In genomic region chr7:25133092-25134049, GRCm38 (mm10) we compare ENCODE assay signal across 8 mouse cellular contexts. TPM values are rescaled to one million over a fixed set of nuclear protein-coding genes. Genes with fewer than 3 reads are reported as not detected.
DNase-seq lines count a peak whose midpoint lies in the region; ATAC-seq and TF ChIP-seq lines count a peak whose summit lies in the region.

No protein-coding gene starts in this region.

- peaks cover 85% of the 10 kb centered on the region for H3K27me3 ChIP-seq in embryonic facial prominence, embryonic 10.5 days (replicated peaks; ENCODE audit: low read depth, poor library complexity, severe bottlenecking)
- H3K27me3 ChIP-seq in kidney, adult 2 months (replicated peaks; ENCODE audit: control insufficient read depth, insufficient read depth, low read length) = no peaks in the 10 kb centered on the region
- peaks cover 84% of the 10 kb centered on the region for H3K27me3 ChIP-seq in limb, embryonic 12.5 days
- H3K27me3 ChIP-seq in midbrain, embryonic 14.5 days (ENCODE audit: control insufficient read depth, insufficient read depth, low read length) = no peaks in the 10 kb centered on the region; the same call in 1 of the 2 replicates

- peak; percentile 60 to 70 for DNase-seq in urinary bladder, adult 18-20 months (ENCODE audit: low spot score in 2 of 2)
- DNase-seq in urinary bladder, postnatal 10 days (ENCODE audit: low spot score) = no peak
- peak; percentile 89 for DNase-seq in embryonic facial prominence, embryonic 10.5 days (ENCODE audit: low spot score)
- DNase-seq in heart, adult 18-20 months = peak; percentile 80 to 83
- DNase-seq in kidney, adult 2 months = peak; percentile 79
- peak; percentile 96 for DNase-seq in midbrain, embryonic 14.5 days
- peak; percentile 79 to 85 for DNase-seq in spleen, adult 18-20 months

- WGBS in embryonic facial prominence, embryonic 10.5 days = 8% methylated on average over 38 of the region's 38 CpGs
- 8% methylated on average over 38 of the region's 38 CpGs for WGBS in kidney, adult 2 months
- WGBS in limb, embryonic 12.5 days = 9% methylated on average over 38 of the region's 38 CpGs
- WGBS in midbrain, embryonic 14.5 days = 6% methylated on average over 38 of the region's 38 CpGs

- H3K4me1 ChIP-seq in embryonic facial prominence, embryonic 10.5 days = peaks cover 22% of the 10 kb centered on the region
- no peaks in the 10 kb centered on the region for H3K4me1 ChIP-seq in kidney, adult 2 months (ENCODE audit: control insufficient read depth, insufficient read depth, low read length)
- peaks cover 9% of the 10 kb centered on the region; the same call in 1 of the 2 replicates for H3K4me1 ChIP-seq in limb, embryonic 12.5 days (replicated peaks)
- H3K4me1 ChIP-seq in midbrain, embryonic 14.5 days (ENCODE audit: control insufficient read depth, insufficient read depth, low read length) = peaks cover 16% of the 10 kb centered on the region

- no peak for TF ChIP-seq POLR2A in kidney, adult 2 months (IDR thresholded peaks at IDR 0.05; ENCODE audit: low read depth, low read length)

- H3K4me3 ChIP-seq in embryonic facial prominence, embryonic 10.5 days = peak overlapping the region; percentile 46
- H3K4me3 ChIP-seq in kidney, adult 2 months (ENCODE audit: insufficient read depth, low read depth, low read length) = no peak overlapping the region
- H3K4me3 ChIP-seq in limb, embryonic 12.5 days (replicated peaks) = peak overlapping the region; percentile 26
- peak overlapping the region; percentile 12; the same call in 1 of the 2 replicates for H3K4me3 ChIP-seq in midbrain, embryonic 14.5 days (replicated peaks; ENCODE audit: low read depth, low read length)

- H3K9ac ChIP-seq in limb, embryonic 12.5 days (replicated peaks) = no peak overlapping the region
- H3K9ac ChIP-seq in midbrain, embryonic 14.5 days (replicated peaks; ENCODE audit: low read length) = peak overlapping the region; percentile 24; the same call in 1 of the 2 replicates

- peak; percentile 71 for ATAC-seq in limb, embryonic 12.5 days (ENCODE audit: insufficient number of reproducible peaks, insufficient read depth, low FRiP score, low TSS enrichment, low read depth)
- ATAC-seq in midbrain, embryonic 14.5 days (ENCODE audit: low FRiP score, low TSS enrichment) = peak; percentile 82

- no peak overlapping the region for H3K27ac ChIP-seq in embryonic facial prominence, embryonic 10.5 days (replicated peaks)
- H3K27ac ChIP-seq in kidney, adult 2 months (ENCODE audit: insufficient read depth, low read depth, low read length) = no peak overlapping the region
- no peak overlapping the region for H3K27ac ChIP-seq in limb, embryonic 12.5 days
- peak overlapping the region; percentile 80 for H3K27ac ChIP-seq in midbrain, embryonic 14.5 days (replicated peaks; ENCODE audit: low read depth, low read length)

- H3K36me3 ChIP-seq in embryonic facial prominence, embryonic 10.5 days (replicated peaks) = no peaks in the 10 kb centered on the region
- no peaks in the 10 kb centered on the region for H3K36me3 ChIP-seq in kidney, adult 2 months (ENCODE audit: control insufficient read depth, insufficient read depth, low read length)
- no peaks in the 10 kb centered on the region for H3K36me3 ChIP-seq in limb, embryonic 12.5 days
- no peaks in the 10 kb centered on the region for H3K36me3 ChIP-seq in midbrain, embryonic 14.5 days (ENCODE audit: control insufficient read depth, insufficient read depth, low read length)

- peaks cover 6% of the 10 kb centered on the region; the same call in 1 of the 2 replicates for H3K9me3 ChIP-seq in embryonic facial prominence, embryonic 10.5 days
- H3K9me3 ChIP-seq in limb, embryonic 12.5 days = peaks cover 5% of the 10 kb centered on the region
- peaks cover 3% of the 10 kb centered on the region; the same call in 1 of the 2 replicates for H3K9me3 ChIP-seq in midbrain, embryonic 14.5 days (ENCODE audit: control insufficient read depth, low read length)

- H3K4me2 ChIP-seq in limb, embryonic 12.5 days = peak overlapping the region; percentile 60
- H3K4me2 ChIP-seq in midbrain, embryonic 14.5 days (ENCODE audit: low read length) = peak overlapping the region; percentile 52

- TF ChIP-seq CTCF in kidney, adult 2 months (conservative IDR thresholded peaks at IDR 0.05; ENCODE audit: insufficient read depth, insufficient read length, low read depth, low read length) = peak; percentile 72

RNA-seq across cellular contexts. Expression of gene Pou2f2, which starts 46.2 kb away (rescaled TPM):
- polyA plus RNA-seq in embryonic facial prominence, embryonic 10.5 days (2016; fragmentation: Nextera tagmentation; extraction: Ambion mirVana) = 4.9 and 6.2 TPM in 2 replicates
- total RNA-seq in heart, adult 18-20 months (2021) = 1 to 10 TPM in 1 of 2 experiments, under 1 TPM in 1; 0.25 to 1.5 TPM
- polyA plus RNA-seq in kidney, adult 2 months (2012; rRNA removed) = 1.1 and 2.6 TPM in 2 replicates
- 2.7 and 2.9 TPM in 2 replicates for polyA plus RNA-seq in limb, embryonic 12.5 days (2016; fragmentation: Nextera tagmentation; extraction: Ambion mirVana)
- polyA plus RNA-seq in midbrain, embryonic 14.5 days (2014; fragmentation: Nextera tagmentation; extraction: Ambion mirVana) = 40.6 and 46.7 TPM in 2 replicates
